Mouse (Mus musculus) bone marrow macrophage, adult 2 months (primary cell): ENCODE measurements around the gene Klf12. TPM values are rescaled to one million over a fixed set of nuclear protein-coding genes. Genes with fewer than 3 reads are reported as not detected.

Experiments used
- H3K27ac ChIP-seq: 2 replicates; pipeline ENCODE4 v1.5.1; 2012; ENCODE audit warnings: low read depth, low read length; ENCODE audit not compliant: insufficient read depth
- H3K4me1 ChIP-seq: 2 replicates; pipeline ENCODE4 v1.6.1; 2012; ENCODE audit warnings: low read length; ENCODE audit not compliant: control insufficient read depth, insufficient read depth
- H3K4me3 ChIP-seq: 2 replicates; pipeline ENCODE4 v1.5.1; 2012; ENCODE audit warnings: mild to moderate bottlenecking, low read length, moderate library complexity; ENCODE audit not compliant: insufficient read depth
- CTCF ChIP-seq: IDR thresholded peaks from 2 replicates; pipeline ENCODE4 v1.5.1; 2012; ENCODE audit warnings: low read depth, mild to moderate bottlenecking, low read length, moderate library complexity
- POLR2A ChIP-seq: IDR thresholded peaks from 2 replicates; pipeline ENCODE4 v1.6.1; 2012; ENCODE audit warnings: mild to moderate bottlenecking, low read depth, low read length, borderline replicate concordance
- polyA plus RNA-seq: library from polyadenylated mRNA; stranded (reverse); fragments of >200 nt; gene quantifications from 2 replicates; pipeline ENCODE4 v1.2.4, GENCODE M21; 2012; ENCODE audit not compliant: missing spikeins, insufficient read depth, insufficient read length

Klf12 gene
- polyA plus RNA-seq, 1 experiment: not detected

GRCm38 (mm10) chr14:99910876-99911275 is 373.6 kb downstream of the Klf12 start:
- no peak for TF ChIP-seq CTCF
- no peak for TF ChIP-seq POLR2A
- Histone ChIP-seq H3K27ac (no peak overlapping the region), H3K4me3 (no peak overlapping the region), H3K4me1 (no peaks in the 10 kb centered on the region)

DNA sequence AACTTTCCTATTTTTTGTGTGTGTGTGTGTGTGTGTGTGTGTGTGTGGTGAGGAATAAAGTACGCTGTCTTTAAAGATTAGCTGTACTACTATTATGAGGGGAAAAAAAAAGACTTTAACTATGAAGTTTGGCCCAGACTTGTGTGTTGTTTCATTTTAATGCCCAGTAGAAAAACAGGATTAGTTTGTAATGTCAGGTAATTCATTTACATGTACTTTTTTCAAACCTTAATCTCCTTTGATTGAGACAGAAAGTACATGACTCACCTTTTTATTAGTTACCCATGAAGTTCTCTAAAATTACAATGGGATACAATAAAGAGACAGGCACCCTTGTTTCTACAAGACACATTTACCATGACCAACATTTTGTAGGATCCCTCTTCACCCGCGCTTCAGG is 383.6 kb downstream of the Klf12 start:
- Histone ChIP-seq H3K4me3 (no peak overlapping the region), H3K4me1 (no peaks in the 10 kb centered on the region), H3K27ac (no peak overlapping the region)
- TF ChIP-seq POLR2A (no peak), CTCF (no peak)

- H3K4me3 ChIP-seq: no peak overlapping the region
- H3K4me1 ChIP-seq: no peaks in the 10 kb centered on the region
- TF ChIP-seq POLR2A (no peak), CTCF (no peak)
- H3K27ac ChIP-seq: no peak overlapping the region
These were observed 385.6 kb downstream of the Klf12 start for GRCm38 (mm10) chr14:99898861-99899260.

DNA sequence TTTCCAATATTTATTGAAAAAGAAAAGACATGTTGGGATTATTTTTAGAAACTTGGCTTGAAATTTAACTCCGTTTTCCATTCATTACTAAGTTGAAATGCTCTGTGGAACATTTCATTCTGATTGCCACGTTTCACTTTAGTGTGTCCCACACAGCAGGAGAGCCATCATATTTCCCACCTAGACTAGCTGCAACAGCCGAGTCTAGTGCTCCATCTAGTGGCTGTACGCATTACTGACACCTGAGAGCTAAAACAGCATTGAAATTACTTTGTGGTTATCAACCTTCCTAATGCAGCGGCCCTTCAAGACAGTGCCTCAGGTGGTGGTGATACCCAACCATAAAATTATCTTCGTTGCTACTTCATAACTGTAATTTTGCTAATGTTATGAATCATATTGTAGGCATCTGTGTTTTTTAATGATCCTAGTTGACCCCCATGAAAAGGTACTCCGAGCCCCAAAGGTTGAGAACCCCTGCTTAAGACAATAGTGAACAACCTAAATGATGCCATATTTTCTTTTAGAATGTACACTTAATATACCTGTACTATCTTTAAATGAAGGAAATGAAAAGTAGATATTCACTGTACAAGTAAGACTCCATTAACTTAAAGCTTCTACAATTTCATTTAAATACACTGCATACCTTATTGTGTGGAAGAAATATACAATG is 389.6 kb downstream of the Klf12 start:
- Histone ChIP-seq H3K4me3 (no peak overlapping the region), H3K4me1 (no peaks in the 10 kb centered on the region), H3K27ac (no peak overlapping the region)
- TF ChIP-seq CTCF: no peak
- no peak for TF ChIP-seq POLR2A

DNA sequence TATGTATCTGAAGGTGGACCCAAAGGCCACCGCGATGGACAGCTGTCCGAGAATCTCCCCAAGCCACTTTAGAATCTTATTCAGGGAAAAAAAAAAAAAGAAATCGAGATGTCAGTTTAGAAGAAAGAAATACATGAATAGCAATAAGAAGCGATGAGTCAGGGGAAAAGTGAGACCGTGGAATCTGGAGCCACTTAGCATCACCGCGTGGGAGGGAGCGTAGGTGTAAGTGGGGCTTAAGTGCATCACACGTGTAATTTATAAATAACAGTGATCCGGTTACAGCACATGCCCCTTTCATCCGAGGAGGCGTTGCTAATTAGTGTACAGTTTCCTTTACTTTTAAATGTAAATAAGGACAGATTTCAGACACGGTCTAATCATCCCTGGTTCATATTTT is 390.4 kb downstream of the Klf12 start:
- H3K4me1 ChIP-seq: no peaks in the 10 kb centered on the region
- no peak for TF ChIP-seq CTCF
- no peak for TF ChIP-seq POLR2A
- H3K4me3 ChIP-seq: no peak overlapping the region
- H3K27ac ChIP-seq: no peak overlapping the region

DNA sequence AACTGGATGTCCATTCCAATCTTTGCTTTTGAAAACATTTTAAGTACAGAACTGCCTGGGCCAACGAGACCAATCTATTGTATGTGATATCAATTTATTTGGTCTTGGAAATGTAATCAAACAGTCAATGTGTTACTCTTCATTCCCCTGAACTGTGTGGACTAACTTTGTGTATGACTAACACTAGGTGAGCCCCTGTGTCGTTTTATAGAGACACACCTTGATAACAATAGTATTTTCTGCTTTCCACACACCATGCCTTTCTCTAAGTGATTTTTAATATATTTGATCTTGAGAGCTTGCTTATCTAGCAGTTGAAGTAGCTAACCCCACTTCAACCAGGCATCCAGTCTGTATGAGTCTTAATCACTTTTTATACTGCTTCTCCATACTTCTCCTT is 398.0 kb downstream of the Klf12 start:
- Histone ChIP-seq H3K27ac (no peak overlapping the region), H3K4me3 (no peak overlapping the region), H3K4me1 (no peaks in the 10 kb centered on the region)
- TF ChIP-seq POLR2A (no peak), CTCF (no peak)

GRCm38 (mm10) chr14:99885562-99885961 is 398.9 kb downstream of the Klf12 start:
- TF ChIP-seq CTCF (no peak), POLR2A (no peak)
- Histone ChIP-seq H3K27ac (no peak overlapping the region), H3K4me1 (no peaks in the 10 kb centered on the region), H3K4me3 (no peak overlapping the region)

DNA sequence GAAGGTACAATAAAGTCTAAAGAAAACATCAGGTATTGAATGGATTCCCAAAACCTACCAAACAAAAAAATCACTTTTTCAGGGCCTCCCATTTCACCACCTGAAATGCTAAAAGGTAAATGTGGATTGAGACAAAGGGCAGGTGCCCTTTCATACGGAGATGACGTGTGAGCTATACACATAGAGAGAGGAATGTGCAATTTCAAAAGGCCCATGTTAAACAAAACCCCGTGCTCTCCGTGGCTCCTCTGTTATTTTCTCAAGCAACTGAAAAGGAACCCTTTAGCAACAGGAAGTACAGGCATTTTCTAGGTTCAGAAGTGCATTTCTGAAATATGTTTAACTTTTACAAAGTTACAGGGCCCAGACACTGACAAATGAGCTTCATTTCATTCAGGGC is 399.4 kb downstream of the Klf12 start:
- no peak overlapping the region for H3K4me3 ChIP-seq
- TF ChIP-seq POLR2A (no peak), CTCF (no peak)
- H3K27ac ChIP-seq: no peak overlapping the region
- no peaks in the 10 kb centered on the region for H3K4me1 ChIP-seq

GRCm38 (mm10) chr14:99876791-99877578 is 407.5 kb downstream of the Klf12 start:
- H3K4me3 ChIP-seq: no peak overlapping the region
- TF ChIP-seq CTCF (no peak), POLR2A (no peak)
- no peak overlapping the region for H3K27ac ChIP-seq
- no peaks in the 10 kb centered on the region for H3K4me1 ChIP-seq

GRCm38 (mm10) chr14:99873725-99874124 is 410.8 kb downstream of the Klf12 start:
- Histone ChIP-seq H3K4me3 (no peak overlapping the region), H3K4me1 (no peaks in the 10 kb centered on the region), H3K27ac (no peak overlapping the region)
- TF ChIP-seq POLR2A: no peak
- no peak for TF ChIP-seq CTCF
